Mouse (Mus musculus) telencephalon, adult 2 months (tissue): ENCODE measurements around the gene Ppard.

Experiments
- DNase-seq: peaks from one replicate; pipeline ENCODE4 v3.0.0-alpha.2; 2011; ENCODE audit warnings: low read depth, low spot score

Ppard gene

GRCm38 (mm10) chr17:28283199-28283598 lies 50.7 kb downstream of the Ppard start:
- DNase-seq = no peak

GRCm38 (mm10) chr17:28286133-28286532 lies 53.6 kb downstream of the Ppard start:
- no peak for DNase-seq

GRCm38 (mm10) chr17:28286964-28287363 lies 54.5 kb downstream of the Ppard start:
- no peak for DNase-seq

GRCm38 (mm10) chr17:28287578-28287977 lies 55.1 kb downstream of the Ppard start:
- DNase-seq = no peak

- DNase-seq = no peak
These were observed 55.5 kb downstream of the Ppard start for GRCm38 (mm10) chr17:28287980-28288379.

- DNase-seq = no peak
These were observed 57.8 kb downstream of the Ppard start for GRCm38 (mm10) chr17:28290262-28290661.

- DNase-seq = no peak
These were observed 58.2 kb downstream of the Ppard start for GRCm38 (mm10) chr17:28290671-28291070.

- no peak for DNase-seq
These were observed 58.8 kb downstream of the Ppard start for GRCm38 (mm10) chr17:28291346-28291745.

- DNase-seq = no peak
These were observed 61.2 kb downstream of the Ppard start for GRCm38 (mm10) chr17:28293716-28294115.

- DNase-seq = no peak
These were observed 62.2 kb downstream of the Ppard start for GRCm38 (mm10) chr17:28294449-28295333.

- DNase-seq = no peak
These were observed 66.4 kb downstream of the Ppard start for GRCm38 (mm10) chr17:28298888-28299287.

GRCm38 (mm10) chr17:28299669-28300320 lies 67.3 kb downstream of the Ppard start:
- no peak for DNase-seq

GRCm38 (mm10) chr17:28300323-28300722 lies 67.8 kb downstream of the Ppard start:
- no peak for DNase-seq

GRCm38 (mm10) chr17:28300850-28301249 lies 68.3 kb downstream of the Ppard start:
- no peak for DNase-seq

- no peak for DNase-seq
These were observed 72.7 kb downstream of the Ppard start for GRCm38 (mm10) chr17:28305172-28305571.

GRCm38 (mm10) chr17:28308297-28309195 lies 76.0 kb downstream of the Ppard start:
- peak; percentile 50 for DNase-seq

- DNase-seq = no peak
These were observed 78.3 kb downstream of the Ppard start for GRCm38 (mm10) chr17:28310831-28311230.

GRCm38 (mm10) chr17:28311366-28312132 lies 79.0 kb downstream of the Ppard start:
- no peak for DNase-seq

- DNase-seq = no peak
These were observed 80.0 kb downstream of the Ppard start for GRCm38 (mm10) chr17:28312232-28313211.
